Mouse (Mus musculus): Measurements from ENCODE around the gene Efna5. TPM values are rescaled to one million over a fixed set of nuclear protein-coding genes. Genes with fewer than 3 reads are reported as not detected.

Efna5 gene
- polyA plus RNA-seq, 1 experiment = 32.7 TPM

DNA sequence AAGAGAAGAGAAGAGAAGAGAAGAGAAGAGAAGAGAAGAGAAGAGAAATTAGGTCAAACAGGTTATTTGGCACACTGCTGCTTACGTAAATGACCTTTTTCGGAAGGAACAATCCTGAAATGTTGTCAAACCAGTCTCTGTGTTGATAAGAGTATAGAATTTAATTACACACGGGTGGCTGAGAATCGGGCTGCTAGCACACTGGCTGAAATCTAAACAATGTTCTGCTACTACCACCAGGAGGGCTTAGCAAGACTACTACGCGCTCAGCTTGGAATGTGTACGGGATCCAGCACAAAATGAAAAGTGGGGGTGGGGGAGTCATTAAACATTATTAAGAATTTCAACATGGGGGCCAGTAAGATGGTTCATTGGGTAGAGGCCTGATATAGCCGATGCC, 190.9 kb downstream of the Efna5 start:
- no peaks in the 10 kb centered on the region for H3K27me3 ChIP-seq (ENCODE audit: control insufficient read depth, insufficient read depth, low read length, poor library complexity, severe bottlenecking)
- H3K9ac ChIP-seq (ENCODE audit: low read depth, poor library complexity, severe bottlenecking) = no peak overlapping the region
- no peaks in the 10 kb centered on the region for H3K36me3 ChIP-seq (ENCODE audit: control insufficient read depth, insufficient read depth, low read length, poor library complexity, severe bottlenecking)
- TF ChIP-seq CTCF (IDR thresholded peaks at IDR 0.05; ENCODE audit: low read depth, low read length) = no peak
- no peak for TF ChIP-seq POLR2A (IDR thresholded peaks at IDR 0.05; ENCODE audit: insufficient read depth, low read length)
- no peak for TF ChIP-seq EP300 (IDR thresholded peaks at IDR 0.05; ENCODE audit: insufficient read depth, low read depth, low read length)
- H3K4me3 ChIP-seq (ENCODE audit: low read depth, low read length) = no peak overlapping the region
- H3K9me3 ChIP-seq (replicated peaks; ENCODE audit: control insufficient read depth, insufficient read depth, low read length, poor library complexity, severe bottlenecking) = no peaks in the 10 kb centered on the region
- no peak overlapping the region for H3K27ac ChIP-seq (ENCODE audit: insufficient read depth, low read length)
- H3K4me1 ChIP-seq (ENCODE audit: control insufficient read depth, insufficient read depth, low read length) = peaks cover 2% of the 10 kb centered on the region

DNA sequence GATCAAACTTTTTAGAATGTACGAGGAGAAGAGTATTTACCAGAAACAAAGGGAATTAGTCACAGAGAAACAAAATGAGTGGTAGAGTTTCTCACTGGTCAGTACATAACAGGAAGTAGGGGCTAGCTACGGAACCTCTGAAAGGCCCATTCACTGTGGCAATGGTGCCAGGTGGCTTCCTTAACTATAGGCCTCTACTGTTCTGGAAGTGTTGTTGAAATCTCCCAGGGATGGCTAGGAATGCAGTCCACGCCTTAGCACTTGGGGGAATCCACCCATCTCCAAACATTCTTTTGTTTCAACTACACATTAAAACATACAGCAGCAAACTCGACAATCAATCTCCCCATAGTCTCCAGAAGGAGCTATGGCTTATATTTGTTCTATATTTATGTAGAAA, 191.5 kb downstream of the Efna5 start:
- Histone ChIP-seq H3K9ac (ENCODE audit: low read depth, poor library complexity, severe bottlenecking) (no peak overlapping the region), H3K27me3 (ENCODE audit: control insufficient read depth, insufficient read depth, low read length, poor library complexity, severe bottlenecking) (no peaks in the 10 kb centered on the region), H3K36me3 (ENCODE audit: control insufficient read depth, insufficient read depth, low read length, poor library complexity, severe bottlenecking) (no peaks in the 10 kb centered on the region), H3K4me3 (ENCODE audit: low read depth, low read length) (no peak overlapping the region), H3K27ac (ENCODE audit: insufficient read depth, low read length) (no peak overlapping the region), H3K9me3 (replicated peaks; ENCODE audit: control insufficient read depth, insufficient read depth, low read length, poor library complexity, severe bottlenecking) (no peaks in the 10 kb centered on the region), H3K4me1 (ENCODE audit: control insufficient read depth, insufficient read depth, low read length) (peaks cover 2% of the 10 kb centered on the region)
- TF ChIP-seq EP300 (IDR thresholded peaks at IDR 0.05; ENCODE audit: insufficient read depth, low read depth, low read length) (no peak), POLR2A (IDR thresholded peaks at IDR 0.05; ENCODE audit: insufficient read depth, low read length) (no peak), CTCF (IDR thresholded peaks at IDR 0.05; ENCODE audit: low read depth, low read length) (no peak)

DNA sequence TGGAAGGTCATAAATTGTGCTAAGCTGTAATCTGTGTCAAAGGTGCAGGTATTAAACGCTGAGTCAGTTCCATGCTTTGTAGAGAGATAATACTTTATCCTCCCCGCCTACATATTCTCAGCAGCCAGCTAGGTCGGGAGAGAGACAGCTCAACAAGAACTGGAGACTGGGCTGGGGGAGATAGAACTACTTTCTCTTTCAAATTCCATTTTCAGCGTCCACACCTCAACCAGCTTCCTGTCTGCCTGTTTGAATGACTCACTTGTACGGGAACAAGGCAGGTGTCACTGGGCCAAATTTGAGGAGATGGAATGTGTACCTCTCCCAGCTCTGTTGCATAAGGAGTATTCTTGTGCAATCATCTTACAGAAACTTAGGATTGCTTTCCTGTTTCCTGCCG, 193.7 kb downstream of the Efna5 start:
- Histone ChIP-seq H3K27ac (ENCODE audit: insufficient read depth, low read length) (no peak overlapping the region), H3K27me3 (ENCODE audit: control insufficient read depth, insufficient read depth, low read length, poor library complexity, severe bottlenecking) (no peaks in the 10 kb centered on the region), H3K36me3 (ENCODE audit: control insufficient read depth, insufficient read depth, low read length, poor library complexity, severe bottlenecking) (no peaks in the 10 kb centered on the region), H3K9me3 (replicated peaks; ENCODE audit: control insufficient read depth, insufficient read depth, low read length, poor library complexity, severe bottlenecking) (no peaks in the 10 kb centered on the region), H3K4me3 (ENCODE audit: low read depth, low read length) (no peak overlapping the region), H3K9ac (ENCODE audit: low read depth, poor library complexity, severe bottlenecking) (no peak overlapping the region), H3K4me1 (ENCODE audit: control insufficient read depth, insufficient read depth, low read length) (peaks cover 2% of the 10 kb centered on the region)
- no peak for TF ChIP-seq EP300 (IDR thresholded peaks at IDR 0.05; ENCODE audit: insufficient read depth, low read depth, low read length)

DNA sequence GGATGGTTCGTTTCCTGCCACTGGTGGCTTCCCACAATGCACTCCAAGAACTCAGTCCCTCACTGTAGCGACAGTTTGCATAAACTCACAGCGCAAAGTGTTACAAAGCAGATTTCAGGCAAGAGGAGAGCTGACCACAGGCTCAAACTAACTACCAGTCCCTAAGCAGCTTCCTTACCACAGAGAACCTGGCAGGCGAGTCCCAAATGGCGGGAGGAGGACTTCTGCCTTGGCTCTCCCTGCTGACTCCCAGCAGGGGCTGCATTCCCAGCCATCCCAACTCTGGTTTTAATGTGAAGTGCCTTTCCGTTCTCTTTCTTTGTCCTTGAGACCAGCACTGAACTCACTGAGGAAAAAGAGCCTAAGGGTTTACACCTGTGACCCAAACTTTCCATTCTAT, 195.9 kb downstream of the Efna5 start:
- Histone ChIP-seq H3K27ac (ENCODE audit: insufficient read depth, low read length) (0 out of 2 replicates have a peak overlapping the region, but pooled peaks have one; percentile 2), H3K4me1 (ENCODE audit: control insufficient read depth, insufficient read depth, low read length) (peaks cover 2% of the 10 kb centered on the region), H3K9me3 (replicated peaks; ENCODE audit: control insufficient read depth, insufficient read depth, low read length, poor library complexity, severe bottlenecking) (no peaks in the 10 kb centered on the region), H3K4me3 (ENCODE audit: low read depth, low read length) (peak overlapping the region; percentile 38; the same call in 1 of the 2 replicates), H3K27me3 (ENCODE audit: control insufficient read depth, insufficient read depth, low read length, poor library complexity, severe bottlenecking) (no peaks in the 10 kb centered on the region), H3K9ac (ENCODE audit: low read depth, poor library complexity, severe bottlenecking) (no peak overlapping the region), H3K36me3 (ENCODE audit: control insufficient read depth, insufficient read depth, low read length, poor library complexity, severe bottlenecking) (no peaks in the 10 kb centered on the region)
- TF ChIP-seq POLR2A (IDR thresholded peaks at IDR 0.05; ENCODE audit: insufficient read depth, low read length) = no peak
- no peak for TF ChIP-seq CTCF (IDR thresholded peaks at IDR 0.05; ENCODE audit: low read depth, low read length)
- TF ChIP-seq EP300 (IDR thresholded peaks at IDR 0.05; ENCODE audit: insufficient read depth, low read depth, low read length) = no peak

DNA sequence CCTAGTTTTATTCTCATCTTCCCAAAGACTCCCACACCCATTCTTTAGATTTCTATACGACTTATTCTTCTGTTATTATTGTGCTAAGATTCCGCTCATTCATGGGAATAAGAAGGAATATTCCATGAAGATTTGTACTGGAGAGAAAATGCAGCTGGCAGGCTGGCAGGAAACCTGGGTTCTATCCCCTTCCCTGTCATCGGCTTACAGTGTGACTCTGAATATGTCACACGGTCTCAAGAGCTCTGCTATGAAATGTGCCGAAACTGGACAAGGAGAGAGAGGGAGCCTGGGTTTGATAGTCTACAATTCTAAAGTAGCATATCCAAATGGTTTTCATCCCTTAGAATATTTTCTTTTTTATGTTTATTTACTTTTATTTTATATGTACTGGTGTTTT, 198.0 kb downstream of the Efna5 start:
- no peak overlapping the region for H3K4me3 ChIP-seq (ENCODE audit: low read depth, low read length)
- no peaks in the 10 kb centered on the region for H3K36me3 ChIP-seq (ENCODE audit: control insufficient read depth, insufficient read depth, low read length, poor library complexity, severe bottlenecking)
- no peaks in the 10 kb centered on the region for H3K9me3 ChIP-seq (replicated peaks; ENCODE audit: control insufficient read depth, insufficient read depth, low read length, poor library complexity, severe bottlenecking)
- no peak overlapping the region for H3K9ac ChIP-seq (ENCODE audit: low read depth, poor library complexity, severe bottlenecking)
- H3K27ac ChIP-seq (ENCODE audit: insufficient read depth, low read length) = no peak overlapping the region
- H3K4me1 ChIP-seq (ENCODE audit: control insufficient read depth, insufficient read depth, low read length) = peaks cover 2% of the 10 kb centered on the region
- TF ChIP-seq POLR2A (IDR thresholded peaks at IDR 0.05; ENCODE audit: insufficient read depth, low read length) (no peak), CTCF (IDR thresholded peaks at IDR 0.05; ENCODE audit: low read depth, low read length) (no peak), EP300 (IDR thresholded peaks at IDR 0.05; ENCODE audit: insufficient read depth, low read depth, low read length) (no peak)
- H3K27me3 ChIP-seq (ENCODE audit: control insufficient read depth, insufficient read depth, low read length, poor library complexity, severe bottlenecking) = no peaks in the 10 kb centered on the region

DNA sequence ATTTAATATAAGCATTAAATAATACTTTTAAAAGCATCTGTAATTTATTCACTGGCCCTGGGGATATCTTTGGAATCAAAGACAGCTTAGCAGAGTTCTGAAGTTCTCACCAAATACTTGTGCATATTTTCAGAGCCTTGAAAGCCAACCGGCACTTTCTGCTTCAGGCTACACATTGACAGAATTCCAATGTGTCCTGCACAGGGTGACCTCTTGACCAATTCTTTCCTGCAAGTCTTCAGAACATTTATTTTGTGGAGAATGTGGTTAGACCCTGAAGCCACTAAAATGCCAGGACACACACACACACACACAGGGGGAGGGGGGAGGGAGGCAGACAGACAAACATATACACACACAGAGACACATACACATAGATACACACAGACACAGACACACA, 199.4 kb downstream of the Efna5 start:
- Histone ChIP-seq H3K27ac (ENCODE audit: insufficient read depth, low read length) (no peak overlapping the region), H3K27me3 (ENCODE audit: control insufficient read depth, insufficient read depth, low read length, poor library complexity, severe bottlenecking) (no peaks in the 10 kb centered on the region)
- TF ChIP-seq POLR2A (IDR thresholded peaks at IDR 0.05; ENCODE audit: insufficient read depth, low read length) = no peak
- no peak for TF ChIP-seq CTCF (IDR thresholded peaks at IDR 0.05; ENCODE audit: low read depth, low read length)
- no peak for TF ChIP-seq EP300 (IDR thresholded peaks at IDR 0.05; ENCODE audit: insufficient read depth, low read depth, low read length)

More for the DNA sequence above, 199.4 kb downstream of the Efna5 start:
- no peaks in the 10 kb centered on the region for H3K36me3 ChIP-seq (ENCODE audit: control insufficient read depth, insufficient read depth, low read length, poor library complexity, severe bottlenecking)
- no peaks in the 10 kb centered on the region for H3K9me3 ChIP-seq (replicated peaks; ENCODE audit: control insufficient read depth, insufficient read depth, low read length, poor library complexity, severe bottlenecking)
- H3K9ac ChIP-seq (ENCODE audit: low read depth, poor library complexity, severe bottlenecking) = no peak overlapping the region
- no peak overlapping the region for H3K4me3 ChIP-seq (ENCODE audit: low read depth, low read length)
- H3K4me1 ChIP-seq (ENCODE audit: control insufficient read depth, insufficient read depth, low read length) = peaks cover 2% of the 10 kb centered on the region
